Mouse (Mus musculus): ENCODE data around the gene Tmem8b. TPM values are rescaled to one million over a fixed set of nuclear protein-coding genes. Genes with fewer than 3 reads are reported as not detected.

The Tmem8b gene
- total RNA-seq, 2 experiments from 2014 or later, result 8.9 to 9.7 TPM

Small RNA genes lying within 50 kb of the gene (microRNA-seq; reads per million reads assigned to microRNA genes)
- gene Gm25262, result 0.74 to 1.1 reads per million in 2 experiments

Other genes starting within 250 kb of the Tmem8b start
- gene Fam166b, start 239.8 kb upstream of the Tmem8b start, total RNA-seq (2021), result not detected
- 10 to 100 TPM; 49.1 to 50.0 TPM for gene Tesk1, start 227.0 kb upstream of the Tmem8b start, total RNA-seq (2021)
- gene Cd72, start 214.3 kb upstream of the Tmem8b start, total RNA-seq (2021), result not detected
- gene Sit1, start 185.2 kb upstream of the Tmem8b start, total RNA-seq (2021), result not detected
- 10 to 100 TPM; 19.8 to 22.4 TPM for gene Ccdc107, start 176.1 kb upstream of the Tmem8b start, total RNA-seq (2021)
- gene Arhgef39, start 169.3 kb upstream of the Tmem8b start, total RNA-seq (2021), result under 1 TPM in 1 of 2 experiments, not detected in 1; 0.32 TPM
- gene Car9, start 162.0 kb upstream of the Tmem8b start, total RNA-seq (2021), result 1 to 10 TPM; 3.4 to 4.4 TPM
- gene Tpm2, start 145.2 kb upstream of the Tmem8b start, total RNA-seq (2021), result 1,000 to 10,000 TPM; 6,166 to 7,572 TPM
- gene Creb3, start 106.6 kb upstream of the Tmem8b start, total RNA-seq (2021), result 10 to 100 TPM; 31.5 to 38.3 TPM
- gene Tln1, start 106.3 kb upstream of the Tmem8b start, total RNA-seq (2021), result 10 to 100 TPM; 53.6 to 55.2 TPM
- 10 to 100 TPM; 17.6 to 20.7 TPM for gene Rgp1, start 90.3 kb upstream of the Tmem8b start, total RNA-seq (2021)
- gene Gba2, start 90.1 kb upstream of the Tmem8b start, total RNA-seq (2021), result 1 to 10 TPM; 3.9 to 6.1 TPM
- under 1 TPM in 1 of 2 experiments, not detected in 1; 0.49 TPM for gene Msmp, start 84.5 kb upstream of the Tmem8b start, total RNA-seq (2021)
- gene Npr2, start 37.0 kb upstream of the Tmem8b start, total RNA-seq (2021), result 10 to 100 TPM; 28.1 to 38.4 TPM
- not detected for gene Spag8, start 15.4 kb upstream of the Tmem8b start, total RNA-seq (2021)
- 10 to 100 TPM; 35.3 to 38.4 TPM for gene Hint2, start 12.5 kb upstream of the Tmem8b start, total RNA-seq (2021)
- gene Fam221b, start 174 bp downstream of the Tmem8b start, total RNA-seq (2021), result under 1 TPM; 0.17 to 0.18 TPM
- not detected for gene Olfr70, start 31.8 kb downstream of the Tmem8b start, total RNA-seq (2021)
- gene Olfr71, start 41.3 kb downstream of the Tmem8b start, total RNA-seq (2021), result not detected
- 1 to 10 TPM; 1.2 to 2.0 TPM for gene Hrct1, start 58.2 kb downstream of the Tmem8b start, total RNA-seq (2021)
- 1 to 10 TPM; 1.3 to 1.5 TPM for gene Spaar, start 61.1 kb downstream of the Tmem8b start, total RNA-seq (2021)
- not detected for gene Olfr159, start 102.0 kb downstream of the Tmem8b start, total RNA-seq (2021)
- not detected for gene Olfr156, start 154.9 kb downstream of the Tmem8b start, total RNA-seq (2021)
- gene Olfr157, start 171.2 kb downstream of the Tmem8b start, total RNA-seq (2021), result not detected
- not detected for gene Olfr155, start 182.6 kb downstream of the Tmem8b start, total RNA-seq (2021)
- 1 to 10 TPM; 2.2 to 2.5 TPM for gene Reck, start 206.6 kb downstream of the Tmem8b start, total RNA-seq (2021)